Mouse (Mus musculus) liver, postnatal 0 days (tissue): ENCODE measurements around the gene Hsh2d. TPM values are rescaled to one million over a fixed set of nuclear protein-coding genes. Genes with fewer than 3 reads are reported as not detected.

ENCODE experiments used
- ATAC-seq: fragments of 200-750 bp; cut with Nextera tagmentation; 2 replicates; pipeline ENCODE4 v1.8.0; 2017; ENCODE audit warnings: mild to moderate bottlenecking, moderate library complexity
- DNase-seq: peaks from one replicate; pipeline ENCODE4 v3.0.0-alpha.2; 2016
- H3K27ac ChIP-seq: fragments of 300-500 bp; sonication (generic); 2 replicates; pipeline ENCODE4 v1.5.1; 2014; ENCODE audit warnings: antibody characterized with exemption, moderate library complexity, mild to moderate bottlenecking, low read depth
- H3K27me3 ChIP-seq: fragments of 300-500 bp; sonication (generic); 2 replicates; pipeline ENCODE4 v1.6.1; 2014; ENCODE audit warnings: low read length, control low read depth, mixed read lengths; ENCODE audit not compliant: insufficient read depth
- H3K36me3 ChIP-seq: fragments of 300-500 bp; sonication (generic); replicated peaks from 2 replicates; pipeline ENCODE4 v1.6.1; 2014; ENCODE audit warnings: mild to moderate bottlenecking, control low read depth, low read length, moderate library complexity, mixed read lengths; ENCODE audit not compliant: insufficient read depth
- H3K4me1 ChIP-seq: fragments of 300-500 bp; sonication (generic); 2 replicates; pipeline ENCODE4 v1.6.1; 2014; ENCODE audit warnings: antibody characterized with exemption, mild to moderate bottlenecking, control low read depth; ENCODE audit not compliant: insufficient read depth
- H3K4me2 ChIP-seq: fragments of 300-500 bp; sonication (generic); 2 replicates; pipeline ENCODE4 v1.6.1; 2014; ENCODE audit warnings: low read depth, mild to moderate bottlenecking, low read length, moderate library complexity, mixed read lengths
- H3K4me3 ChIP-seq: fragments of 300-500 bp; sonication (generic); 2 replicates; pipeline ENCODE4 v1.5.1; 2014; ENCODE audit warnings: low read depth, low read length
- H3K9ac ChIP-seq: fragments of 300-500 bp; sonication (generic); replicated peaks from 2 replicates; pipeline ENCODE4 v1.6.1; 2014; ENCODE audit warnings: mild to moderate bottlenecking, moderate library complexity
- H3K9me3 ChIP-seq: fragments of 300-500 bp; sonication (generic); 2 replicates; pipeline ENCODE4 v1.6.1; 2016; ENCODE audit warnings: mild to moderate bottlenecking, control low read depth, low read length, mixed read lengths
- CTCF ChIP-seq: sonication (generic); IDR thresholded peaks from 2 replicates; pipeline ENCODE4 v1.5.1; 2016; ENCODE audit warnings: antibody characterized with exemption, low read depth
- EP300 ChIP-seq: IDR thresholded peaks from 2 replicates; pipeline ENCODE4 v1.6.1; 2016; ENCODE audit warnings: antibody characterized with exemption, low read depth, mild to moderate bottlenecking
- WGBS: fragments of 180-500 bp; shearing (Covaris S2); extraction: QIAGEN DNeasy Blood & Tissue Kit; methylation state at CpG from one replicate; pipeline ENCODE4 v1.1.7; 2014; ENCODE audit not compliant: insufficient replicate concordance; 5-methylcytosine and 5-hydroxymethylcytosine counted together
- polyA plus RNA-seq: library from polyadenylated mRNA; unstranded; fragments of >200 nt; fragmentation: Nextera tagmentation; extraction: Ambion mirVana; gene quantifications from 2 replicates; pipeline ENCODE4 v1.2.1, GENCODE M21; 2015

Hsh2d gene
- polyA plus RNA-seq, 1 experiment from 2014 or later: 0.68 TPM

GRCm38 (mm10) chr8:72239499-72240402, 50.3 kb downstream of the Hsh2d start, which contains the start of gene Ap1m1:
Ap1m1 (plus strand) TSS chr8:72240018.
- H3K9me3 ChIP-seq: no peaks in the 10 kb centered on the region
- no peaks in the 10 kb centered on the region for H3K27me3 ChIP-seq
- peak within 1 kb of the TSS; percentile 80 for H3K27ac ChIP-seq
- peaks cover 10% of the 10 kb centered on the region for H3K36me3 ChIP-seq
- DNase-seq: peak; percentile 99
- H3K4me1 ChIP-seq: peaks cover 34% of the 10 kb centered on the region
- peak; percentile 90 for ATAC-seq
- H3K4me2 ChIP-seq: peak within 1 kb of the TSS; percentile 88
- TF ChIP-seq EP300 (peak; percentile 65), CTCF (peak; percentile 93)
- peak within 1 kb of the TSS; percentile 75 for H3K4me3 ChIP-seq
- peak within 1 kb of the TSS; percentile 74 for H3K9ac ChIP-seq
- under 1% methylated on average over 54 of the region's 54 CpGs for WGBS

DNA sequence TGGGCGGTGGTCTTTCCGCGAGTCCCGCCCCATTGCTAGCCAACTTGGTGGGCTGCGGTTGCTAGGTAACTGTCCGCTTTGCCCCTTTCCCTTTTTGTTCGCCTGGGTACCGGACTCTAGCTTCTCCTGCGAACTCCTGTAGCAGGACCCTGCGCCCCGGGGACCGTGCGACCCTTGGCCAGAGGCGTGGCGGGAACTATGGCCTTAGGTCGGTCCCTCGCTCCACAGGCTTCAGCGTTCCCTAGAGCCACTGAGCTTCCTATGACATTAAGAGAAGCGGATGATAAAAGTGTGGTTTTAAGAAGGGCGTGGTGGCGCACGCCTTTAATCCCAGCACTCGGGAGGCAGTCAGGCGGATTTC, 50.9 kb downstream of the Hsh2d start:
- Histone ChIP-seq H3K4me2 (peak overlapping the region; percentile 88), H3K4me1 (peaks cover 34% of the 10 kb centered on the region), H3K27ac (peak overlapping the region; percentile 80), H3K27me3 (no peaks in the 10 kb centered on the region), H3K9ac (peak overlapping the region; percentile 74), H3K36me3 (peaks cover 10% of the 10 kb centered on the region), H3K4me3 (peak overlapping the region; percentile 75), H3K9me3 (no peaks in the 10 kb centered on the region)
- DNase-seq (no peak), ATAC-seq (peak; percentile 3; the same call in 1 of the 2 replicates)
- no peak for TF ChIP-seq CTCF
- TF ChIP-seq EP300: no peak
- WGBS: 1% methylated on average over 24 of the region's 24 CpGs

DNA sequence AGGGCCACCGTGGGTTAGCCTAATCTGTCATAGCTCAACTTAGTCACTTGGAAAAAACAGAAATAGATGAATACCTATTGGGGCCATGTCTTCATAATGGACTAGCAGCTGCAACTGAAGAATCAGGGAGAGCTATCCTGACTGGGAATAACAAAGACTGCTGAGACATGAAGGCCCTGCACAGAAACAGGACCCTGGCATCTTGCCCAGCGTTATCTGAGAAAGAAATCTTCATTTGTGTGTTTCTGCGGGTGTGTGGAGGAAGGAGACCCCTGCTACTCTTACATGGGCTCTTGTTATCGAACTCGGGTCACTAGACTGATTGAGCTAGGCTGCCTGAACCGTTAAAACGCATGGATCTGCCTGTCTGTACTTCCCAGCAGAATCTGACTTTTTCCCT, 51.5 kb downstream of the Hsh2d start:
- peak overlapping the region; percentile 74 for H3K9ac ChIP-seq

DNA sequence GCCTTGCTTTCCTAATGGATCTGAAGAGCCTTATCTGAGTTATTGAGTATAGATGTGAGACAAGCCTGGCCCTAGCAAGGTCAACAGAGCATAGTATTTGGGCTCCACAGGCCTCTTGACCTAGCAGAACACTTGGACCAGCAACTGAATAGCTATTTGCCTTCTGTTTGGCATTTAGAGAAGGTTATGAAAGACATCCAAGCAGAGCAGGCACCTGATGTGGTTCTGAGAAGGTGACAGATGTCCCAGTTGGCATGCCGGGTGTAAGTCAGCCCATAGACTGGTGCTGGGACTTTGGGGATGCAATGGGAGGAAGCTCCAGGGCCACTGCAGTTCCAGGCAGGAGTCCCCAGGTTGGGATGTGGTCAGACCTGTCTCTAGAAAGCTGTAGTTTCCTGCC, 52.8 kb downstream of the Hsh2d start:
- Histone ChIP-seq H3K4me2 (no peak overlapping the region), H3K27me3 (no peaks in the 10 kb centered on the region), H3K9me3 (no peaks in the 10 kb centered on the region), H3K36me3 (peaks cover 16% of the 10 kb centered on the region), H3K9ac (no peak overlapping the region), H3K4me1 (peaks cover 34% of the 10 kb centered on the region), H3K27ac (no peak overlapping the region), H3K4me3 (no peak overlapping the region)
- 82% methylated on average over 1 of the region's 1 CpGs for WGBS
- ATAC-seq (no peak), DNase-seq (no peak)
- TF ChIP-seq EP300 (no peak), CTCF (no peak)

More for the DNA sequence above, 51.5 kb downstream of the Hsh2d start:
- H3K9me3 ChIP-seq: no peaks in the 10 kb centered on the region
- ATAC-seq: no peak
- peak overlapping the region; percentile 88 for H3K4me2 ChIP-seq
- peak; percentile 14 for DNase-seq
- H3K4me1 ChIP-seq: peaks cover 34% of the 10 kb centered on the region
- H3K27ac ChIP-seq: peak overlapping the region; percentile 80; the same call in 1 of the 2 replicates
- TF ChIP-seq EP300: no peak
- TF ChIP-seq CTCF: no peak
- WGBS: 46% methylated on average over 7 of the region's 7 CpGs
- no peaks in the 10 kb centered on the region for H3K27me3 ChIP-seq
- peaks cover 10% of the 10 kb centered on the region for H3K36me3 ChIP-seq
- peak overlapping the region; percentile 75 for H3K4me3 ChIP-seq

DNA sequence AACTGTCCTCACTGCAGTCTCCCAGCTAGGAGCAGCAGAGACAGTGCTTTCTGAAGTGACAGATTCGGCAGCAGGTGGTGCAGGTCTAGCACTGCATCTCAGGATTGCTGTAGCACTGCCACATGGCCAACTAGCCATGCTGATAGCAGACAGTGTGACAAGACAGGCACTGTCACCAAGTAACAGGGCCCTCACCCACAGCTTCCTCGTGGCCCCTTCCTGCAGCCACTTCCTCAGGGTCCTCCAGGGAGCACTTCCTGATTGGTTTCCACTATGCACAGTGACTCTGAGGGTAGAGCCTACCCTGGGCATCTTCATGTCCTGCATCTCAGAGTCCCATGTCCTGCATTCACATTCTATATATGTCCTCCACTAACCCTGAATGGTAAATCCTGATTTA, 55.2 kb downstream of the Hsh2d start:
- Histone ChIP-seq H3K4me2 (no peak overlapping the region), H3K27ac (no peak overlapping the region), H3K9me3 (no peaks in the 10 kb centered on the region), H3K36me3 (peaks cover 27% of the 10 kb centered on the region), H3K27me3 (no peaks in the 10 kb centered on the region), H3K9ac (no peak overlapping the region), H3K4me3 (no peak overlapping the region), H3K4me1 (peaks cover 29% of the 10 kb centered on the region)
- DNase-seq (no peak), ATAC-seq (no peak)
- TF ChIP-seq EP300 (no peak), CTCF (no peak)
- 33% methylated on average over 2 of the region's 2 CpGs for WGBS

Other genes with a start within 250 kb of the Hsh2d start
- 5.0 and 5.6 TPM in 2 replicates for gene Zfp961, start 238.6 kb upstream of the Hsh2d start, polyA plus RNA-seq
- gene Cyp4f18, start 180.0 kb upstream of the Hsh2d start, polyA plus RNA-seq: 4.8 and 5.8 TPM in 2 replicates
- not detected in 2 replicates for gene Olfr372, start 148.4 kb upstream of the Hsh2d start, polyA plus RNA-seq
- gene Olfr373, start 106.5 kb upstream of the Hsh2d start, polyA plus RNA-seq: 0.02 TPM in 1 of 2 replicates, not detected in the other
- not detected in 2 replicates for gene Olfr374, start 82.6 kb upstream of the Hsh2d start, polyA plus RNA-seq
- gene Tpm4, start 54.7 kb upstream of the Hsh2d start, polyA plus RNA-seq: 80.0 and 86.6 TPM in 2 replicates
- 57.3 and 58.1 TPM in 2 replicates for gene Rab8a, start 28.4 kb upstream of the Hsh2d start, polyA plus RNA-seq
- not detected in 2 replicates for gene Cib3, start 23.2 kb downstream of the Hsh2d start, polyA plus RNA-seq
- gene Gm11034, start 24.0 kb downstream of the Hsh2d start, polyA plus RNA-seq: not detected in 2 replicates
- 27.5 and 28.4 TPM in 2 replicates for gene Fam32a, start 30.1 kb downstream of the Hsh2d start, polyA plus RNA-seq
- gene Ap1m1, start 50.4 kb downstream of the Hsh2d start, polyA plus RNA-seq: 40.7 and 41.7 TPM in 2 replicates
- gene Gm10282, start 115.6 kb downstream of the Hsh2d start, polyA plus RNA-seq: 6.3 and 6.4 TPM in 2 replicates
- 5.6 and 7.4 TPM in 2 replicates for gene Klf2, start 129.4 kb downstream of the Hsh2d start, polyA plus RNA-seq
- 9.3 and 10.1 TPM in 2 replicates for gene Eps15l1, start 231.8 kb downstream of the Hsh2d start, polyA plus RNA-seq